Mouse (Mus musculus) adrenal gland, postnatal 25 days (tissue): ENCODE measurements at regions not wholly inside any gene's neighbourhood (a gene's known extent, or its start where the extent isn't known, plus 50 kb on each side); places are given as distances from the start of the nearest gene placed in this dataset.

ENCODE experiments used
- DNase-seq: peaks from one replicate; pipeline ENCODE4 v3.0.0; 2021; ENCODE audit warnings: mixed read lengths

DNA sequence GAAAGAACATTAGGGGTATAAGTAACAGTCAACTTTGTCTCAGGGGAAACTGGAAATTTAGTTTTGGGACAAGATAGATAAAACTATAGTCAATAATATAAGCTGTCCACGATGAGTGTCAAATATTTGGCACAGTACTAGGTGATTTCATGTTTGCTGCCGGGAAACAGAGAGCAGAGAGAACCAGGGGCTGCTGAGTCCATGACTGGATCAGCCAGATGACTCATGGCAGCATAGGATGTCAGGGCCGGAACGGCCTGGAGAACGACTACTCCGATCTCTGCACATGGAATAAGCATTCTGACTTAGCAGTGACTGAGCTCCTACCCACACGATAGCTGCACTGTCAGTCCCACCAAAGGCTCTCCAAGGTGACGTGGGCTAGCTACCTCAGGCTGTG lies 197.6 kb upstream of the Bmper start:
- peak; percentile 47 for DNase-seq

DNA sequence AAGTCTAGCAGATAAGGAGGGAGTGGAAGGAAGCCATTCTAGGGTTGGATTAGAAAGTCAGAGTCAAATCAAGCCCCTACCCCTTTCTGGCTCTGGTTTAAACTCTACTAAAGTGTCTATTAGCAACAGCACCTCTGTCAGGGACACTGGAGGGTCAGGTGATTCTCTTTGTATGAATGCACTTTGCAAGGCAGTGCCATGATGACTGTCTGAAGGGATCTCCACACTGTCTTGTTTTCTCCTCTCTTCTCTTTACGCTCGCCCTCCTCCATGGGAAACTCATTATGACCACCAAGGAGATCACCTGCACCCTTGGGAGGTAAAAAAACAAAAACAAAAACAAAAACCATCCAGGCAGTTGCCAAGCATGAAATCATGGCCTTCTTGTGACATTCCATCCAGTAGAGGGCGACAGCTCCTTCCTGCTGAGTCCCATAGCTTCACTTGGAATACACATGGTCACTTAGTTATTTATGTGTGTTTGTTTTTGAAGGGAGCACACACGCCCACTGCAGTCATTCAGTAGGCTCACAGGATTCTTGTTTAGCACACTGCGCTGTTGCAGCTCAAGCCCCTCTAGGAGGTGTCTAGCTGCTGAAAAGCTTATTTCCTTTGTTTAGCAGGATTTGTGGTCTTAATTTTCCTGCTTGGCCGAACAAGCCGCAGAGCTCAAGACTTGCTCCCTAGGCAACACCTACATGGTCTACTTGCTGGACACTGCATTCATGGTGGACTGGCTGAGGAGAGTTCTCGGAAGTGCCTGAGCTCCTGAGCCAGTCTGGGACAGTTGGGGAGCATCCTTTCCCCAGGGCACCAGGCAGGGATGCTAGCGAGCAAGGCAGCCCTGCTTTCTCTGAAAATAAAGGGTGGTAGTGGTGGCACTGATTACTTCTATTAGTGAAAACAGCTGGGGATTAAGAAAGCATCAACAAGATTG lies 195.2 kb upstream of the Bmper start:
- peak; percentile 64 for DNase-seq

DNA sequence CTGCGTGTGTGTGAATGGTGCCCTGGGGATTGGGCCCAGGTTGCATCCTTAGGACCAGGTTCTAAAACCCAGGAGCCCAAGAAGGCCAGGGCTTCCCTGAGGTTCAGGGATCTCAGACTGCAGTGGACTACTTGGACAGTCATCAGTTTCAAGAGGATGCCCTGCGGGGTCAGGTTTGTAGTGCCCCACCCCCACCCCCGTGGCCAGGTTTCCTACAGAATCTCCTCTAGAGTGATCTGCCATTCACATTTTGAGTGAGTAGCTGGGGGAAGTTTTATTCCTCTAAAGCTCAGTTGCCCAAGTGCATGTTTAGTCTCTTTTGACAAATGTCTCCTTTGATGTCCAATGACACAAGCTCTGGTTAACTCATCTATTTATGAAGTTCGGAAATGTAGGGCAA lies 193.5 kb upstream of the Bmper start:
- DNase-seq: no peak

DNA sequence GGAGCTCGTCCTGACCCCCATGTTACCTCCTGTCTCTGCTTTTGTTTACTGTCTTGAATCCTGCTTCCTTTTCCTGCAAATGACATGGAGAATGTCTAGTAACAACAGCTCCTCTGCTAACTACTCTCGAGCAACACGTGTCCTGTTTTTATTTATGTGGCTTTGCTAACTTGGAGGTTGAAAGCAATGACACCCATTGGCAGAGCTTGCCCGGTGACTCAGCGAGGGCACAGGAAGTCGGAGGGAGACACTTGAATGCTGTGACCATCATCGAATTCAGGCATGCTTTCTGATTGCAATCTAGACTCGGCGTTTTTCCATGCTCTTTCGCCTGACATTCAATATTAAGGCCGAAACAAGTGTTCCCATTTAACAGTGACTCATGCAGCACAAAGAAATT lies 192.7 kb upstream of the Bmper start:
- DNase-seq: peak; percentile 61

DNA sequence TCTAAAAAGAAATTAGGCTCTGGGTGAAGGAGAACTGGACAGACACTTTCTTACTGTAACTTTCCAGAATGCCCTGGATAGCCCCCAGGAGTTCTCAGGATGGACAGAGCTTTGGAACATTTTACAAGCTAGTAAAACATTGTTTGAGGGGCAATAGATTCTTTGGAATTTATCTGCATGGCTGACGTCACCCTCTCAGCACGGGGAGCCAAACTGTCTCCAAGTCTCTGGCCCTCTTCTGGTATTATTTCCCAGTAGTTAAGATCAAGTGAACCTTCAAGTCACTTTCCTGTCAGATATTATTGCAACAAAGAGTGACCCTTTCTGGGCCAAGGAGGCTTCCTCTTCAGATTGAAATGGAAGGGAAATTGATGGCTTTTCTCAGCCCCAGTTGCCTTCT lies 192.3 kb upstream of the Bmper start:
- DNase-seq: no peak

DNA sequence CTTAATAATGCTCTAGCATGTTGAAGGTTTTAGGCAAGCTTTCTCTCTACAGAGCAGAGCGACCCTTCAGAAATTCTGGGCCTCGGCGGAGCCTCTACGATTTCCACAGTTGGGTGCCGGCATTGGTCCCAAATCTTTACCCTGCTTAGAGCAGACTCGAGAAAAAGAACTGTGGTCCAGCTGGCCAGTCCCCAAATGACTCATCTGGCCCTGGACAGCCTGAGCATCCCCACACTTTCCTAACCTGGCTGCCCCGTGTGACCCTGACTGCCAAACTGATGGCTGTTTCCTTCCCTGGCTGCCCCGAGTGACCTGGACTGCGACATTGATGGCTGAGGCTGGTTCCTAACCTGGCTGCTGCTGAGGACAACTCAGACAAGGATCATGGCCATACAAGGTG lies 191.0 kb upstream of the Bmper start:
- peak; percentile 55 for DNase-seq

DNA sequence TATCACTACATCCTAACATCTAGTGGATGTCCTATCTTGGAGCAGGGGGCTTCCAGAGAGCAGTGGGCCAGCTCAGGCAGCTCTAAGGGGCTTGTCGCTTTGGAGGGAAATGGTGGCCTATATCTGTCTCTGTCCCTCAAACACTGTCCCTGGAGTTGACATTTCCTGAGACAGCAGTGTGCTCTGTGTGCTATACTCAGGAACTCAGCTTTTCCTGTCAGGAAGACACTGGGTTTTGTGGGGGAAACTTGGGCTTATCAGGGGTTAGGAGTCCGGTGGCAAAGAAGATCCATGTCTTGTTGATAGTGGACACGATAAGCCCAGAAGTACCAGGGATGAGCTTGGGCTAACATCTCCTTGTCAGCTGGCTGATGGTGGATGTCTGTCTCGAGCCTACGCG lies 187.6 kb upstream of the Bmper start:
- no peak for DNase-seq

DNA sequence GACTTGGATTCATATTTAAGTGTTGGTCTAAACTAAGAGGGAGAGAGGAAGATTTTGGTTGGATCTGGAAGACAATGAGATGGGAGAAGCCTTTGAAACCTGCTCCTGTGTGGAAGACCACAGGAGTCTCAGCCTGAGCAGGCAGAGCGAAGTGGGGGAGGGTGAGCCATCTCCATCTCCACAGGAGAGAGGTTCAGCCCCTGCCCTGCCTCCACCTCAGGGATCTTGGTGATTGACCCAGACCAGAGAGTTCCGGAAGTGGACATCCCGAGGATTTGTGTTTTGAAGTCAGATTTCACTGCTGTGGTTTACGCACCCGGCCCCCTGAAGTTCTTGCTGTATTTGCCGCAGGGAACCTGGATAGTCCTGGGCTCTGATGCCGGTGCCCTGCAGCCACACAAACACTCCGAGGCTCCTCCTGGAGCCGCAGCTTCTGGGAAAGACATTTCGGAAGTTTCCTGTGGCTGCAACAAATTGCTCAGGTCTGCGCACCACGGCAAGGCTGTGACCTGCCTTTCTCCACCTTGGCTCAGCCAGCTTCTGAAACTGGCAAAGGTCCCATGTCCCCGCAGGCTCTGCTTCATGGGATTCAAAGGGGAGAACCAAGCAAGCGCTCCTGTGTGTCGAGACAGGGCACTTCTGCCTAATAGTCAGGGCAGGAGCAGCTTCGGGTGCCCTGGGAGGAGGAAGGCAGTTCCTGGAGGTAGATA lies 186.8 kb upstream of the Bmper start:
- DNase-seq: no peak

DNA sequence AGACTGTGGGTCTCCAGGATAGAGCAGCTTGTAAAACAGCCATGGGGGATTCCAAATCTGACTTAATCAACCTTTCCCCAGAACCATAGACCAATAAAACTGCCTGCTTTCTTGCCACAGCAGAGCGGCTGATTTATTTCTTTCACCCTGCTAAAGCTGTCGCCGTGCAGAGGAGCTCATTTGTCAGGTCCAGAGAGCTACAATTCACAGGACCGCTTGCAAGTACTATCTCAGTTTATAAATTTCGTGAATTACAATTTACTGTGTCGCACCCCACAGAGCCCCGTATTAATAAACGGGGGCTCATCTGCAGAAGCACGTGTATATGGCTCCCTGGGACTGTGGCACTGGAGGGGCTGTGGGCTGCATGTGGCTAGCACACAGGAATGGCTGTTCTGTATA lies 185.4 kb upstream of the Bmper start:
- DNase-seq: no peak

DNA sequence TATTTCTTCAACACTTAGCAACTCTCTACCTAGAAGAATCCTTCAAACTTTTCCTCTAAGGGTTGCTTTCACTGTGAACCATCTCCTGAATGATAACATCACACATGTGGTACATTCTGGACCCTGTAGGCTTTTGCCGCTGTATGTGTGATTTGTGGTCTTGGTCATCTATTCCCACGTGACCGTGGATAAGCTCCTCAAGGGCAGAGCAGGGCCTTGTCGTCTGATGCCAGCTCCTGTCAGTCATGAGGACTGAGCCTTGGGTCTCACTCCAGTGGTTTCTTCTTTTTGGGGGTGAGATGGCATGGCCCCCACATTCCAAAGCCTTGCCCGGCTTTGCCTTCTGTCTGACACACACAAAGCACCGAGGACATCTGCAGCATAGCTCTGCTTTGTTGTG lies 183.3 kb upstream of the Bmper start:
- DNase-seq: no peak

DNA sequence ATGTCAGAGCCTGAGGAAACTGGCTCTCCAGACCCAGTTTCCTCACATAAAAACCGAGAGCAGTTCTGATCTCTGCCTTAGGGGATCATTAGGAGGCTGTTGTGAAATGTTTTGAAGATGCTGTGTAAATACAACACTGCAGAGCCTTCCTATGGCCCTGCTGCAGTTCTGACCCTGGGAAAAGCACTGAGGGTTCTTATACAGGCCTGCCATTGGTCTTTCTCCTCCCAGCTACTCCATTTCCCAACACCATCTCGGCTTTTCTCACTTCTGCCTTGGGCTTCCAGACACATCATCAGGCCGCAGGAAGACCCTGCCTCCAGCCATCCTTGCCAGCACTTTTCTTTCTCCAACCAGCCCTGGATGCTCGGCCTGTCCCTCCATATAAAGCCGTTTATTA lies 181.9 kb upstream of the Bmper start:
- DNase-seq: no peak

DNA sequence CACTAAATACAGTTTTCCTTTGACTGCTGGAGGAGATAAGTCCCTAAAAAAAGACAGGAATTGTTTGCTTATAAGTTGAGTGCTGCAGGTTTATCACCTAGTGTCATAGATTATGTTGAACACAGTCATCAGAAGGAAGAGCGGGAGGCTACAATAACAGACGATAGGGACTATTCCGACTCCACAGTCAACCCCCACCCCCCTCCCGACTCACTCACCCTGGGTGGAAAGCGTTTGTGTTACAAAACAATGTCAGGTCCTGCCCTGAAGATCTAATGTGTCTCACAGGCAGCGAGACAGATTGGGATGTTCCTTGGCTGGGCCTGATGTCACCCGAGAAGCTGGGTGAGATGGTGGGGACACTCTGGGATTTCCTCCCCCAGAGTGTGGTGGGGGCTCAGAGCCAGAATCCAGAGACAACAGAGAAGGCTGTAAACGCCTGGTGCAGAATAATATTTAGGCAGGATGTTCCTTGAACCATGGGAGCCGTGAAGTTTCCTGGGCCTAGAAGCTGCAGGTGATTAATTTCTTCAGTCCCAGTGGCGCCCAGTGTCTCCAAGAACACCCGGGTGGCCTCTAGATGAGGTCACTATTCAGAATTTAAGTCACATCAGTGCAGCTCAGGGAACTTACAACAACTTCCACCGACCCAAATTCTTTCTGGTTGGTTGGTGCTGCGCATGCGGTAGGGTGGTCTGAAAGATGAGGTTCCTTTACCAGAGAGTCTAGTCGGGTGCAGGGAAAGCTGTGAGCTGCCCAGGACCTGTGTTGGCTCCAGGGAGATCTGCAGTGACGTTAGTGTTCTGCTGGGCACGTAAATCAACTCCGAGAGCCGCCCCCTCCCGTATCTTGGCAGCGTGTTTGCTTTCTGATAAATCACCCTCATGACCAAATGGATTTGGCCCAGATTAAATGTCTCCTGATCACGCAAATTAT lies 181.1 kb upstream of the Bmper start:
- peak; percentile 56 for DNase-seq

DNA sequence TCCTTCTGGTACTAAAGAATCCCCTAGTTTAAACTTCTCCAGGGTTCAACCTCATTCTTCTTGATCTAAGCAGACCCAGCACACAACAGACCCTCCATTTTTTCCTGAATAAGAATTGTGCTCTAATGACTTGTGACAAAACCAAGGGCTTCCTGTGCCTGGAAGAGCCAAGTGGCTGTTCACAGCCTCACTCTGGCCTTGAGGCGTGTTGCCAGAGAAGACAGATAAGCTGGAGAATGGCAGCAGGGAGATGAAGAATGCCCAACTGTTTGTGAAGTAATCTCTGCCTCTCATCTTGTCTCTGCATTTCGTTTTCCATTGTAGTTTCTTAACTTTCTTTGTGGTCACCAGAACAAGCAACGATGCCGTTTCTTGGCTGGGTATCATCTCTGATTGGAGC lies 179.9 kb upstream of the Bmper start:
- peak; percentile 47 for DNase-seq

DNA sequence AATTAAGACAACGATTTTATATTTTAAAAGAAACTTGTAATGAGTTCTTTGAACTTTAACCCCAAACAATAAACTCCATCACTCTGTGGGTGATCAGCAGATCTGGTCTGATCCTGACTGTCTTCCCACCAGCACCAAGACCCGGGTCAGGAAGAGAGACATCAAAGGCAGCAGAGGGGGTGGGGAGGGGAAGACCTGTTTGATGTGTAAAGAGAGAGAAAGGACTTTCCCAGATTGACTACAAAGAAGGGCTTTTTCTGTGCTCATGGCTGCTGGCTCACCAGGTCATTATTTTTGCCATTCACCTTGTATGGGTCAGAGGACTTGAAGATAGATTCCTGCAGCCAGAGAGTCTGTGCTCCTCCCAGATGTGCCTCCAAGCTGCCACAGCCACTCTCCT lies 177.4 kb upstream of the Bmper start:
- no peak for DNase-seq

DNA sequence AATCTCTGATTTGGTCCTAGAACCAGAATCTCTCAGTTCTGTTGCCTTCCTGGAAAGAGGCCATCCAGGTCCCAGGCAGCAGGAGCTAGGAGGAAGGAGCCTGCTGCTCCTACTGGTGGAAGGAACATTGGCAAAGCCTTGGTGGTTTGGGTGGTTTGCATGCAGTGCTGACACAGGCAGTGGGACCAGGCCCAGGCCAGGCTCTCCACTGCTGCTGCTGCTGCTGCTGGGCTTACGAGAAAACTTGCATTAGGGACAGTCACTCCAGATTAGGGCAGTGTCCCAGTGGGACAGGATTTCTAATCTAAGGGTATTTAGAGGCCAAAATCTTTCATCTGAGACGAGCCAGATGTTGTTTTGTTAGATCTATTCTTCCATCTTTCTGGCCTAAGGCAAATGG lies 172.1 kb upstream of the Bmper start:
- no peak for DNase-seq

DNA sequence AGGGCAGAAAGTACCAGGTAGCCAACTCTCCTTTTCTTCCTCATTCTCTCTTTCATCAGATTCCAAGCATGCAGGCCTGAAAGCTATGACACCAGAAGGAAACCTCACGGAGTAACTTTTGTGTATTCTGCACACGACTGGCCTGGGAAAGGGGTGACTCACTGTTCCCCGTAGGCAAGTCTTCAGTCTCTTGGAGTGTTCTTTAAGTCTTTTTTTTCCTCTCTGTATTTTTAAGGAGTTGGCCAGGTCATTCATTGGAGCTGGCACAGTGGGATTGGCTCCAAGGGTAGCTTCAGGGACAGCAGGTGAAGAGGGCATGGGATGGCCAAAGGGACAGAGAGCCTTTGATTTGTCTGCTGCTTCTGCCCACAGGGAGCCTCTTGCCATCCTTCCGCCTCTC lies 163.3 kb upstream of the Bmper start:
- DNase-seq: no peak

DNA sequence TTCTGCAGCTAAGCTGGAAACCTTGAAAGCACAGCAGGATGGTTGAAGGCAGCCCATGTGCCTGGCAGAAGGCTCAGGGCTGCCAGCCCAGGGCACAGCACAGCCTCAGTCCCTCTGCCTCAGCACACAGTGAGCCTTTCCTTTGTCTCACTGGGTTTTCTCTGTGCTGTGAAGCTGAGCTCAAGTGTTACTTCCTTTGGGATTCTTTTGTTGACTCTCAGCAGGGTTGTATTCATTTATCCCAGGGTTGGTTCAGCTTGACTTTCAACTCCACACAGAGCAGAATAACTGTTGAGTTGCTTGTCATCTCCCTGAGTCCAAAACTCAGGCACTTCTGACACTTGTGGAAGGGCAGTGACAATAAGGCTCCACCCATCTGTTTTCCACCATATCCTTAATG lies 162.3 kb upstream of the Bmper start:
- DNase-seq: no peak

DNA sequence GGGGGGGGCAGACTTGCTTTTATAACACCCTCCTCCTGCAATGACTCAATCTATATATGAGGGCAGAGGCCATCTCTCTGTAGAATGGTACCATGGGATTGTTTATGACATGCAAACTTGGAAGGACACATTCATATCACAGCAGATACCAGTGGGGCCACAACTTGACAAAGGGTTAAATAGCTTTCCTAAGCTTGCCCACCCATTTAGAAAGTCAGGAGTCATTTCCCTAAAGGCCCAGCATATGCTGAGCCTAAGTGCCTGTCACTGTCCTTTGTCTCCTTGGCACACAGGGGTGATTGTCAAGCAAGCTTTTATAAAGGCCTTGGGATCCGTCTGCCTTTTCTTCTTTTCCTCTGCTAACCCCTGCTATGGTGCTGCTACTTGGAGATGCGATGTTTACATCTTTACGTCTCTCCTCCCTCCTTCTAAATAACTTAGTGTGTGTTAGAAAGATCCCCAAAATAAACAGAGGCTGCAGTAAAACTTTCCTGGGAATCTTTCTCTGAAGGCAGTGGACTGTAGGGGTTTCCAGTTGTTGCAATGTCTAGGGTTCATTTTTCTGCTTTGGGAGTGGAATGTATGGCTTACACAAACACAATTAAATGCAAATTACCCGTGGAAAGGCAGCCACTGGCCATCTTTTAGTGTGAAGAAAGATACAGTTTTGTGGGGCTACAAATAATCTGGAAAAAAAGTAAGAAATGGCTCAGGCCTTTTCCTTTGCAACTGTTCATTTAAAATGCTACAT lies 161.5 kb upstream of the Bmper start:
- DNase-seq: no peak

DNA sequence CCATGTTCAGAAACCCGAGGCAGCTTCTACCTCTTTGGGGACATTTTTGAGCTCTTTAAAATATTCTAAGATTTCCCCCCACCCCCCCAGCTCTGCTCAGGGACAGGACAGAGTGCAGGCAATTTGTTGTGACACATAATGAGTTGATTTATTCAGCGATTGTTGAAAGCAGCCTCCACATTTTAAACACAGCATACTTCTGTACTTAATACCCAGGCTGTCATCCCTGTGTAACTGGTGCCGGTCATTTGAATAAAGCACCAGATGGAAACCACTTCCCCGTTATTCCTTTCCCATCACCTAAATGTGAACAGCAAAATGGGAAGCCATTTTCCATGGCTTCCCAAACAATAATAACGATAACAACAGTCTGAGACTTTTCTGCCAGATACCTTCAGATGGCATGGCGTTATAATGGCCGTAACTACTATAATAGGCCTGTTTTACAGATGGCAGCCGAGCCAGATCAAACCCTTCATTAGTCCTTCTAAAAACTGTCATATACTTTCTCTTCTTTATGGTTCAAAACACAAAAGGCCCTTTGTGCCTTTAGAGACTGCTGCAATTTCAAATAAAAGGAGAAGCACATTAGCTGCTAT lies 160.7 kb upstream of the Bmper start:
- no peak for DNase-seq

DNA sequence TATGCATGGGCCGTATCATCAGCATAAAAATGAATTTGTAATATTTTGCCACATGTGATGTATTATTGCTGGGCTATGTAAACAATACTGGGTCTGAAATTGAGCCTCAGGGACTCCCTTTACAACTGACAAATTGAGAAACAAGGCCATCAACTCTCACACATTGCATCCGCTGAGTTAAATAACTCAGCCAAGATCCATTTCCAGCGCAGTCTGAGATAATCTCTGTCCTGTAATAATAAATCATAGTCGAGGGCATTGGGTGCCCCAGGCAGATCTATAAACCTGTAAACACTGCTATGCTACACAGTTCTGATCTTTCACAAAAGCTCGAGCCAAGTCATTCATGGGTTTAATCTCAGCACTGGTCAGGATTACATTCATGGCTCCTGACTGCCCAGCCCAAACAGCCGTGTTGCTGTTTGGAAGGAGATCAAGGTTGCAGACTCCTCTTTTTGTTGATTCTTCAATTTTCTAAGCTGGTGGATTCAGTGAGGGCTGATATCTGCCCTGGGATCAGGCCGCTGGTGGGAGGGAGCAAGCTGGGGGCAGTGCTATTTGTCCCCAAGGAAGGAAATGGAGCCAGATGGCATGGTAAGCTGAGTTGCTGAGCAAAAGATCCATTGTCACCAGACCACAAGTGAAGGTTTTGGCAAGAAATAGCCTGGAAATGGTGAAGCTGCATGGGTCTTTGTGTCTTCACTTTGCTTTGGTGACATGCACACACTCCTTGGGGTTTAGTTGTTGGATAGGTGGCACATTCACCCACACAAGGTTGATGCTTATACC lies 160.0 kb upstream of the Bmper start:
- DNase-seq: peak; percentile 6

DNA sequence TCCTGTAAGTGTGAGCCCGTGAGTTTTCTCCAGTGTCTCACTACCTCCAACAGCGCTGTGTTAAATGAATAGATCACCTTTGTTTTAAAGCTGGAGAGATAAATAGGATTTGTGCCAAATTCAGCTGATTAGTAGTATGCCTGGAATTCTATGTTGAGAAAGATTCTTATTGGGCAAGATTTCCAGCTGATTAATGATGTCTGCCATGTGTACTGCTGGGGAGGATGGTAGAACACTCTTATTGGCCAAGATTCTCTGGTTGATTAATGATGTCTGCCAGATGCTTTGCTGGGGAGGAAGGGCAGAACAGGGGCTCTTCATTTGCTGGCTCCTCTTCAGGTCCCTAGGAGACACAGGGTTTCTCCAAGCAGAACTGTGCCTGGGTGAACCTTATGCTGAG lies 158.9 kb upstream of the Bmper start:
- no peak for DNase-seq
